Mouse (Mus musculus) forebrain, embryonic 12.5 days (tissue): ENCODE measurements around the gene D8Ertd738e. TPM values are rescaled to one million over a fixed set of nuclear protein-coding genes. Genes with fewer than 3 reads are reported as not detected.

Experiments used
- ATAC-seq: fragments of 200-750 bp; cut with Nextera tagmentation; 2 replicates; pipeline ENCODE4 v1.8.0; 2017; ENCODE audit warnings: moderate TSS enrichment; ENCODE audit not compliant: low FRiP score
- H3K27ac ChIP-seq: fragments of 300-500 bp; sonication (generic); 2 replicates; pipeline ENCODE4 v1.5.1; 2016; ENCODE audit warnings: mild to moderate bottlenecking
- H3K27me3 ChIP-seq: fragments of 300-500 bp; sonication (generic); 2 replicates; pipeline ENCODE4 v1.6.1; 2016; ENCODE audit warnings: mild to moderate bottlenecking
- H3K36me3 ChIP-seq: fragments of 300-500 bp; sonication (generic); replicated peaks from 2 replicates; pipeline ENCODE4 v1.6.1; 2016; ENCODE audit warnings: mild to moderate bottlenecking
- H3K4me1 ChIP-seq: fragments of 300-500 bp; sonication (generic); 2 replicates; pipeline ENCODE4 v1.6.1; 2016
- H3K4me2 ChIP-seq: fragments of 300-500 bp; sonication (generic); 2 replicates; pipeline ENCODE4 v1.6.1; 2016; ENCODE audit warnings: mild to moderate bottlenecking, moderate library complexity
- H3K4me3 ChIP-seq: fragments of 300-500 bp; sonication (generic); replicated peaks from 2 replicates; pipeline ENCODE4 v1.5.1; 2016; ENCODE audit warnings: mild to moderate bottlenecking
- H3K9ac ChIP-seq: fragments of 300-500 bp; sonication (generic); 2 replicates; pipeline ENCODE4 v1.6.1; 2016; ENCODE audit warnings: mild to moderate bottlenecking
- H3K9me3 ChIP-seq: fragments of 300-500 bp; sonication (generic); 2 replicates; pipeline ENCODE4 v1.6.1; 2016
- WGBS: fragments of 180-500 bp; shearing (Covaris S2); methylation state at CpG from one replicate; pipeline ENCODE4 v1.1.7; 2016; 5-methylcytosine and 5-hydroxymethylcytosine counted together
- polyA plus RNA-seq: library from polyadenylated mRNA; unstranded; fragments of >200 nt; fragmentation: Nextera tagmentation; extraction: Ambion mirVana; gene quantifications from 2 replicates; pipeline ENCODE4 v1.2.1, GENCODE M21; 2016

D8Ertd738e gene
- polyA plus RNA-seq, 1 experiment from 2014 or later = 271 TPM

DNA sequence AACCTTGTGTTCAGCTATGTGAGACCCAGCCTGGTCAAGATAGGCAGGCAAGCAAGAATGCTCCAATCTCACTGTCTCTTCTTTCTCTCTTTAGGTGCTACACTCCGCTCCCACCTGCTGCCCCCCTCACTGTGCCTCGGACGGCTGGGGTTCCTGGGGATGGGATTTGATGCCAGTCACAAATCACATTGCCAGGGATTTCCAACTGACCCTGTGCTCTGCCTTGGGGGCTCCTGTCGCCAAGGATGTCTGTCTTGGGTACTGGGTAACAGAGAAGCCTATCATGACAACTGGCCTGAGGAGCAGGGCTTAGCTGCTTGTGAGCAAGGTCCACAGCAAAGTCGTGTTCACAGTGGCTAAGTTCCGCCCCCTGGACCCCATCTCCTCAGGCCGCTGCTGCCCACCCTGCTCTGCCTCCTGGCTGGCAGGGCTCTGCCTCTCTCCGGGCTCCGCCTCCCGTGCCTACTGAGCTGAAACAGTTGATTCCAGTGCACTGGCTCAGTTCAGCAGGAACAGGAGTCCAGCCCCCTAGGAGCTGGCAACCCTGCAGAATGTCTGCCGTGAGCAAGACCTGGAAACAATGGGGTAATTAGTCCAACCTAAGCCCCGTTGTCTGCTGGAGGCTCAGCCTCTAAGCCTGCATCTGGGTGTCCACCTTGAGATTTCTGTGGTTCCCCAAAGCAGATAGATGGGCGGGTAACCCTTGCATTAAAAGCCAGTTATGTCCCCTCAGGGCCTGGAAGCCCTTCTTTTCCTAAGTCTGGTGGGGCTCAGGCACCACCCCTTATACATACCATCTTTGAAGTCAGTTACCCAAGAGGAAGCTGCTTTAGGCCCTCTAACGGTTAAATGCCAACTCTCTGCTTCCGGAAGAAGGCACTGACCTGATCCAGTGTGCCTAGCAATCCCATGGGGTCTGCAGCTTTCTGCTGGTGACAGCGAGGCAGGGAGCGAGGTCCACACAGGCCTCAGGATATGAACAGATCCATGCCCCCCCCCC lies 40.8 kb downstream of the D8Ertd738e start:
- Histone ChIP-seq H3K4me2 (no peak overlapping the region), H3K9ac (peak overlapping the region; percentile 33; the same call in 1 of the 2 replicates), H3K27me3 (no peaks in the 10 kb centered on the region), H3K4me1 (peaks cover 34% of the 10 kb centered on the region), H3K27ac (peak overlapping the region; percentile 54; the same call in 1 of the 2 replicates), H3K9me3 (no peaks in the 10 kb centered on the region), H3K36me3 (peaks cover 45% of the 10 kb centered on the region), H3K4me3 (no peak overlapping the region)
- WGBS = 34% methylated on average over 17 of the region's 17 CpGs
- no peak for ATAC-seq

DNA sequence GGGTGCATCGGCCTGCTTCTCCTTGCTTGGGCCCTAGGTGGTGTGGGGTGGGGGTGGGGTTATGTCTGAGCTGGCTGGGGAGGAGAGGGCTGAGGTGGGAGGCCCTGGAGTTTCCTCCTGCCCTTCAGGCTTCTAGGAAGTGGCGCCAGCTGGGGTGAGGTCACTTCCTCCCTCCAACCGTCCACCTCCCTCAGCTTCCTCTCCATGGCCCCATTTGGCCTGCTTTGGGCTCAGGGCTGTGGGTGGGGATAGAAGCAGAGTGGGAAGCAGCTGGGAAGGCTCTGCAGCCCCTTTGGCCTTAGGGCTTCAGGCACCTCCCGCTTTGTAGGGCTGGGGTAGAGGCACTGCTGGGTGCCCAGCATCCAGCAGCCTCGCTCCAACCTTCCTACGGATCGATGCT lies 41.7 kb downstream of the D8Ertd738e start:
- Histone ChIP-seq H3K4me1 (peaks cover 43% of the 10 kb centered on the region), H3K36me3 (peaks cover 36% of the 10 kb centered on the region), H3K9ac (no peak overlapping the region), H3K4me2 (no peak overlapping the region), H3K27ac (peak overlapping the region; percentile 54; the same call in 1 of the 2 replicates), H3K9me3 (no peaks in the 10 kb centered on the region), H3K27me3 (no peaks in the 10 kb centered on the region), H3K4me3 (no peak overlapping the region)
- 77% methylated on average over 7 of the region's 7 CpGs for WGBS
- ATAC-seq = no peak

- Histone ChIP-seq H3K4me2 (no peak overlapping the region), H3K4me1 (peaks cover 47% of the 10 kb centered on the region), H3K36me3 (peaks cover 25% of the 10 kb centered on the region), H3K9ac (no peak overlapping the region), H3K9me3 (no peaks in the 10 kb centered on the region), H3K27me3 (peaks cover 9% of the 10 kb centered on the region; the same call in 1 of the 2 replicates), H3K27ac (no peak overlapping the region), H3K4me3 (no peak overlapping the region)
- ATAC-seq = no peak
- 92% methylated on average over 3 of the region's 3 CpGs for WGBS
Observed at GRCm38 (mm10) chr8:84206666-84207065, 42.9 kb downstream of the D8Ertd738e start.

- Histone ChIP-seq H3K27me3 (peaks cover 22% of the 10 kb centered on the region; the same call in 1 of the 2 replicates), H3K9me3 (no peaks in the 10 kb centered on the region), H3K4me2 (no peak overlapping the region), H3K36me3 (0 out of 2 replicates have a peak, but pooled peaks cover 12% of the 10 kb centered on the region), H3K27ac (no peak overlapping the region), H3K9ac (no peak overlapping the region), H3K4me1 (peaks cover 57% of the 10 kb centered on the region), H3K4me3 (no peak overlapping the region)
- no peak for ATAC-seq
- WGBS = 96% methylated on average over 5 of the region's 5 CpGs
Observed at GRCm38 (mm10) chr8:84205073-84205472, 44.4 kb downstream of the D8Ertd738e start.

DNA sequence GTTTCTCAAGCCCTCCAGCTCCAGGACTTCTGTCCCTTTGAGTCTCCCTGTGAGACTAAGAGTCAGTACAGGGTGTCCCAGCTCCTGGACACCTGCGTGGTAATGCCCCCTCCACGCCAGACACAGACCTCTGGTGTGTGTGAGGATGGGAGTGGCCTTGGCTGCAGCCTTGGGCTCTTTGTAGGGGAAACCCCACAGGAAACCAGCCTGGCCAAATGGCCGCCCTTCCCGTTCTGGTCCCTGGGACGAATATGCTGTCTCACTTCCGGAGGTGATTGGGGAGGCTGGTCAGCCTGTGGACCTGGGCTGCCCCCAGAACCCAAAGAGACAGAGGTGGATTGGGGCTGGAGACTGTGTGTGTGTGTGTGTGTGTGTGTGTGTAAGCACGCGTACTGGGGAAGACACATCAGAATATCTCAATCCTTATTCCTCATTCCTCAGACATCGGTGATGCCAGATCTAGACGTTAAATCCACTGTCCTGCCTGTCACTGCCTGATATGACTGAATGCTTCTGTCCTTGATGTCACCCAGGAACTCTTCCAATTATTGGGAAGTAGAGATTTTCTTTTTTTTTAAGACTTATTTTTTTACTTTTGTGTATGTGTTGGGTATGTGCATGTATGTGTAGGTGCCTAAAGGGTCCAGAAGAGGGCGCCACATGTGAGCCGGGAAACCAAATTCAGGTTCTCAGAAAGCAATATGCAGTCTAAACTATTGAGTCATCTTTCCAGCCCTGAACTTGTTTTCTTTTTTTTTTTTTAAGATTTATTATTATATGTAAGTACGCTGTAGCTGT lies 45.3 kb downstream of the D8Ertd738e start:
- peaks cover 22% of the 10 kb centered on the region; the same call in 1 of the 2 replicates for H3K27me3 ChIP-seq
- H3K27ac ChIP-seq = peak overlapping the region; percentile 66
- peak overlapping the region; percentile 58 for H3K9ac ChIP-seq
- ATAC-seq = no peak
- H3K4me2 ChIP-seq = peak overlapping the region; percentile 63
- WGBS = 62% methylated on average over 13 of the region's 13 CpGs
- H3K9me3 ChIP-seq = no peaks in the 10 kb centered on the region
- H3K4me1 ChIP-seq = peaks cover 58% of the 10 kb centered on the region
- H3K4me3 ChIP-seq = peak overlapping the region; percentile 40
- 0 out of 2 replicates have a peak, but pooled peaks cover 5% of the 10 kb centered on the region for H3K36me3 ChIP-seq

GRCm38 (mm10) chr8:84202938-84203917 lies 46.3 kb downstream of the D8Ertd738e start:
- Histone ChIP-seq H3K4me2 (peak overlapping the region; percentile 63), H3K36me3 (no peaks in the 10 kb centered on the region), H3K9ac (peak overlapping the region; percentile 58), H3K27me3 (peaks cover 22% of the 10 kb centered on the region; the same call in 1 of the 2 replicates), H3K4me1 (peaks cover 58% of the 10 kb centered on the region), H3K4me3 (peak overlapping the region; percentile 40), H3K9me3 (no peaks in the 10 kb centered on the region), H3K27ac (peak overlapping the region; percentile 66)
- WGBS = 11% methylated on average over 34 of the region's 34 CpGs
- ATAC-seq = peak; percentile 47

DNA sequence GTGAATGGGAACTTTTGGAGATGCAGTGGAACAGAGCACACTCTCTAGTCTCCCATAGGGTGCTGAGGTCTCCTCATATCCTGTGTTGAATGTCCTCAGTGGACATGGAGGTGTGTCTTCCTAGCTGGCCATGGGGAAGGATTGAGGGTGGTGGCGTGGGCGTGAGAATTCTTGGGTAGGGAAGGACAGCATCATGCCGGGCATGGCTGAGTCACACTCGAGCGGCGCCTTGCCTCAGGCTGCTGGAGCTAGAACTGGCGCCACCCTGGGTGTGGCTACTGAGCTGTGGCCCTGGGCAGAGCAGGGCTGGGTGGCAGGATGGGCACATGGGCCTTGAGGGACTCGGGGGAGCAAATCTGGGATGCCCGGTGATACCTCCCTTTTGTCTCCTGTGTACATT lies 47.1 kb downstream of the D8Ertd738e start:
- WGBS = 84% methylated on average over 9 of the region's 9 CpGs
- H3K4me1 ChIP-seq = peaks cover 60% of the 10 kb centered on the region
- no peak overlapping the region for H3K27ac ChIP-seq
- no peak for ATAC-seq
- no peaks in the 10 kb centered on the region for H3K9me3 ChIP-seq
- H3K4me2 ChIP-seq = peak overlapping the region; percentile 63
- no peak overlapping the region for H3K9ac ChIP-seq
- H3K36me3 ChIP-seq = no peaks in the 10 kb centered on the region
- no peak overlapping the region for H3K4me3 ChIP-seq
- peaks cover 22% of the 10 kb centered on the region; the same call in 1 of the 2 replicates for H3K27me3 ChIP-seq

- Histone ChIP-seq H3K4me1 (peaks cover 65% of the 10 kb centered on the region), H3K9me3 (no peaks in the 10 kb centered on the region), H3K27me3 (peaks cover 22% of the 10 kb centered on the region; the same call in 1 of the 2 replicates), H3K9ac (peak overlapping the region; percentile 66), H3K36me3 (no peaks in the 10 kb centered on the region), H3K4me3 (peak overlapping the region; percentile 49), H3K4me2 (peak overlapping the region; percentile 87), H3K27ac (peak overlapping the region; percentile 93)
- WGBS = 65% methylated on average over 15 of the region's 15 CpGs
- no peak for ATAC-seq
Observed at GRCm38 (mm10) chr8:84201545-84202245, 47.8 kb downstream of the D8Ertd738e start.

- WGBS = 7% methylated on average over 54 of the region's 70 CpGs
- H3K9ac ChIP-seq = peak overlapping the region; percentile 66
- peak overlapping the region; percentile 93 for H3K27ac ChIP-seq
- H3K9me3 ChIP-seq = no peaks in the 10 kb centered on the region
- H3K4me1 ChIP-seq = peaks cover 65% of the 10 kb centered on the region
- peak overlapping the region; percentile 87 for H3K4me2 ChIP-seq
- H3K36me3 ChIP-seq = no peaks in the 10 kb centered on the region
- ATAC-seq = 0 out of 2 replicates have a peak, but pooled peaks have one; percentile 7
- peak overlapping the region; percentile 49 for H3K4me3 ChIP-seq
- H3K27me3 ChIP-seq = peaks cover 22% of the 10 kb centered on the region; the same call in 1 of the 2 replicates
Observed at GRCm38 (mm10) chr8:84200652-84201544, 48.6 kb downstream of the D8Ertd738e start.

DNA sequence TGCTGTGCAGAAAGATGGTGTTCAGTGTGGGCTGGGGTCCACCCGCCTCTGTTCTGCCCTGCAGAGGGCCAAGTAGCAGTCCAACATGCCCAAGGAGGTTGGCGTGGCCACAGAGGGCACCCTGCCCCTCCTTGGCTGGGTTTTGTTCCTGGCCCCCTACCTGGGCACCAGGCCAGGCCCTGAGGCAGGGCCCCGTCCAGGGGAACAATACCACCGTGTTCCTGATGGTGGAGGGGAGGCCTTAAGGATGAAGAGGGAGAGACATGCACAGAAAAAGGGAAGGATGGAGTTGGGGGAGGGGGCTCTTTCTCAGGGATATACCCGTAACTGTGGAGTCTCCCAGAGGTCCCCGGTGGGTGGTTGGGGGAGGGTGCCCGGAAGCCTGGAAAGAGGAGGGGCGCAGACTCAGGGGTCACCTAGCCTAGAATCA lies 49.4 kb downstream of the D8Ertd738e start:
- H3K27ac ChIP-seq = peak overlapping the region; percentile 93
- H3K4me2 ChIP-seq = peak overlapping the region; percentile 87
- no peak for ATAC-seq
- peaks cover 65% of the 10 kb centered on the region for H3K4me1 ChIP-seq
- H3K9me3 ChIP-seq = no peaks in the 10 kb centered on the region
- 25% methylated on average over 8 of the region's 8 CpGs for WGBS
- H3K9ac ChIP-seq = peak overlapping the region; percentile 66
- peaks cover 22% of the 10 kb centered on the region; the same call in 1 of the 2 replicates for H3K27me3 ChIP-seq
- H3K36me3 ChIP-seq = no peaks in the 10 kb centered on the region
- peak overlapping the region; percentile 49 for H3K4me3 ChIP-seq
